Mouse (Mus musculus) ES-Bruce4 (cell line): ENCODE measurements at regions not wholly inside any gene's neighbourhood (a gene's known extent, or its start where the extent isn't known, plus 50 kb on each side); places are given as distances from the start of the nearest gene placed in this dataset.

Experiments
- H3K27ac ChIP-seq: 2 replicates; pipeline ENCODE4 v1.5.1; 2012; ENCODE audit warnings: low read length, inconsistent platforms; ENCODE audit not compliant: insufficient read depth
- H3K27me3 ChIP-seq: 2 replicates; pipeline ENCODE4 v1.6.1; 2012; ENCODE audit warnings: mild to moderate bottlenecking, low read length, inconsistent platforms; ENCODE audit not compliant: control insufficient read depth, poor library complexity, insufficient read depth, severe bottlenecking
- H3K36me3 ChIP-seq: 2 replicates; pipeline ENCODE4 v1.6.1; 2012; ENCODE audit warnings: inconsistent platforms, mild to moderate bottlenecking, low read length, moderate library complexity; ENCODE audit not compliant: control insufficient read depth, poor library complexity, insufficient read depth, severe bottlenecking
- H3K4me1 ChIP-seq: one replicate; pipeline ENCODE4 v1.8.1; 2011; ENCODE audit warnings: low read length; ENCODE audit not compliant: control insufficient read depth, insufficient read depth
- H3K4me3 ChIP-seq: 2 replicates; pipeline ENCODE4 v1.5.1; 2011; ENCODE audit warnings: low read depth, mild to moderate bottlenecking, low read length
- H3K9ac ChIP-seq: 2 replicates; pipeline ENCODE4 v1.6.1; 2012; ENCODE audit warnings: low read depth, mild to moderate bottlenecking, inconsistent platforms; ENCODE audit not compliant: poor library complexity, severe bottlenecking
- H3K9me3 ChIP-seq: replicated peaks from 2 replicates; pipeline ENCODE4 v1.6.1; 2012; ENCODE audit warnings: mild to moderate bottlenecking, low read length, inconsistent platforms; ENCODE audit not compliant: control insufficient read depth, poor library complexity, insufficient read depth, severe bottlenecking
- CTCF ChIP-seq: IDR thresholded peaks from one replicate; pipeline ENCODE4 v1.8.1; 2011; ENCODE audit warnings: low read depth, low read length
- EP300 ChIP-seq: IDR thresholded peaks from 2 replicates; pipeline ENCODE4 v1.6.1; 2011; ENCODE audit warnings: low read depth, low read length; ENCODE audit not compliant: insufficient read depth
- POLR2A ChIP-seq: IDR thresholded peaks from one replicate; pipeline ENCODE4 v1.8.1; 2011; ENCODE audit warnings: low read length; ENCODE audit not compliant: insufficient read depth

DNA sequence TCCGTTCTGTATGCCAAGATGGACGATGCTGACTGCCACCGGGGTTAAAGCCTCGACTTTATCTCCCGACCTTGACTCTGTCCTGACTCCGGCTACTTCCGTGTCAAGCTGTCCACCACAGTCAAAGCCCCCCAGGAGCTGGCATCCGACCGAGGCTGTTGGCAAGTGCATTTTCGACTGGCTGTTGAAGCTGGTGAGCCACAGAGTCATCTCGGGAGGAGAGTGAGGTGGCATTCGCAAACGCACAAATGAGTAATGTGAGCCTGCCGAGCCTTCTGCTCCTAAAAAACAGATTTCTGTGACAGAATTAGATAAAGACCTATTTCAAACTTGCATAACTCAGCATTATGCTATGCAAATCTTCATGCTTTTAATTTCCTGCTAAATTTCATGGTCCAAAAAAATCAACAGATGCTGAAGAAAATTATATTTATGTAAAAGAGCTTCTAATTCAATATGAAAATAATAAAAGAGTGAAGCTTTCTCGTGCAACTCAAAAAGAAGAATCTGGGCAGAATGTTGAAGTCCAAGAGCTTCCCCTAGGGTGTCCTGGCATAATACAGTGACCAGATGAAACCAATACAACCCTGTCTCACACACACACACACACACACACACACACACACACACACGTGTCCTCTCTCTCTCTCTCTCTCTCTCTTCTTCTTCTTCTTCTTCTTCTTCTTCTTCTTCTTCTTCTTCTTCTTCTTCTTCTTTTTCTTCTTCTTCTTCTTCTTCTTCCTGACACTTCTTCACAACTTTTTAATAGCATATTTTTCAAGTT is 171.2 kb upstream of the Atp2b1 start:
- no peaks in the 10 kb centered on the region for H3K36me3 ChIP-seq
- H3K4me1 ChIP-seq, result no peaks in the 10 kb centered on the region
- TF ChIP-seq EP300 (no peak), POLR2A (no peak), CTCF (no peak)
- no peak overlapping the region for H3K27ac ChIP-seq
- H3K9ac ChIP-seq, result no peak overlapping the region
- no peaks in the 10 kb centered on the region for H3K9me3 ChIP-seq
- 0 out of 2 replicates have a peak, but pooled peaks cover 1% of the 10 kb centered on the region for H3K27me3 ChIP-seq
- H3K4me3 ChIP-seq, result no peak overlapping the region

DNA sequence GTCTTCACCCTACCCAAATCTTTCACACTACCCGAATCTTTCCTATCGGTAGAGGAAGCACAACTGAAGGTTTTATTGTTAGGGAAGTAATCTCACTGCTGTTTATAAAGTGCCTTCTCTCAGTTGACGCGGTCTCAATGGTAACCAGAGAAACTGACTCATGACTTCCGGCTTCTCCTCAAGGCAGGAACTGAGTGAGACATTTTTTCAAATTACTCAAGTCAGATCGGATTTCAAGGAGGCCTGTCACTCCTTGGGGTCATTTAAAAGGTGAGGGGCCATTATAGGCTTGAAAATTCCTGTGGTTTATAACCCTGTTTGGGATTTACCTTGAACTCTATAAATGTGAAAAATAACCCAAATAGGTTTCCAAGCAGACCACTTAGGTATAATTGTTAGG is 170.0 kb upstream of the Atp2b1 start:
- Histone ChIP-seq H3K4me1 (no peaks in the 10 kb centered on the region), H3K4me3 (no peak overlapping the region), H3K27me3 (0 out of 2 replicates have a peak, but pooled peaks cover 1% of the 10 kb centered on the region), H3K9me3 (no peaks in the 10 kb centered on the region), H3K9ac (no peak overlapping the region), H3K36me3 (no peaks in the 10 kb centered on the region), H3K27ac (no peak overlapping the region)
- TF ChIP-seq POLR2A (no peak), CTCF (no peak), EP300 (no peak)

DNA sequence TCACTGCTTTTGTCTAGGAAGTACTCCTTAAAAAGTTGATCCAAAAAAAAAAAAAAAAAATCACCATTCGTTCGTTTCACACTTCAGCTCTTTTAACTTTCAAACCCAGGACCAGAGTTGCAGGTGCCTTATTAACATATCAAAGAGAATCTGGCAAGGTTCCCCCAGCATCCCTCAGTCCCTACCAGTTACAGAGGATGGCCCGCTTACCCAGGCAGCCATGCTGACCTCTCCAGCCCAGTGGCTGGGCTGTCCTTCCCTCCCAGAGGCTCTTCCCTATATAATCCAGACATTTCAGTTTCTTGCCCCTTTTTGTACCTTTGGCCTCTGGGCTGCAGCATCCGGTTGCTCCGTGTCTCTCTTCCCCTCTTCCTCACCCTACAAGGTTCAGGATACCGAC is 169.5 kb upstream of the Atp2b1 start:
- no peak overlapping the region for H3K27ac ChIP-seq
- H3K9ac ChIP-seq, result no peak overlapping the region
- no peak for TF ChIP-seq EP300
- TF ChIP-seq POLR2A, result no peak
- no peak for TF ChIP-seq CTCF
- H3K27me3 ChIP-seq, result 0 out of 2 replicates have a peak, but pooled peaks cover 1% of the 10 kb centered on the region
- no peak overlapping the region for H3K4me3 ChIP-seq
- no peaks in the 10 kb centered on the region for H3K36me3 ChIP-seq
- no peaks in the 10 kb centered on the region for H3K9me3 ChIP-seq
- no peaks in the 10 kb centered on the region for H3K4me1 ChIP-seq

DNA sequence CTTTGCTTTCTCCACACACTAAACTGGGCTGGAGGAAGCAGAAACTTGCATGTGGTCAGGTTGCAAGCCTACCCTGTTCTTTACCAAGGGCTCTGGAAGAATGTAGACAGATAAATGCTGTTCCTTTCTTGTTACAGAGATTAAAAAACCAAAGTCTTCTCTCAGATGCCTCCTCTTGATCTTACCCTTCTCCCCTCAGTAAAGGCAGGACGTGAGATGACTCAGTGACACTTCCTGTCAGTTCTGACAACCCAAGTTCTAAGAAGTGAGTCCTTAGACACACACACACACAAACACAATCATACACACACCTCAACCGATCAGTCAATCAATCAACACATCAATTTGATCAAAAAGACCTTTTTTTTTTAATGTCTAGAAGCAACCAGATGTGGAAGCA is 168.8 kb upstream of the Atp2b1 start:
- Histone ChIP-seq H3K9ac (no peak overlapping the region), H3K36me3 (no peaks in the 10 kb centered on the region), H3K9me3 (no peaks in the 10 kb centered on the region), H3K27ac (no peak overlapping the region), H3K4me1 (no peaks in the 10 kb centered on the region), H3K27me3 (0 out of 2 replicates have a peak, but pooled peaks cover 1% of the 10 kb centered on the region), H3K4me3 (no peak overlapping the region)
- TF ChIP-seq CTCF (no peak), POLR2A (no peak), EP300 (no peak)

DNA sequence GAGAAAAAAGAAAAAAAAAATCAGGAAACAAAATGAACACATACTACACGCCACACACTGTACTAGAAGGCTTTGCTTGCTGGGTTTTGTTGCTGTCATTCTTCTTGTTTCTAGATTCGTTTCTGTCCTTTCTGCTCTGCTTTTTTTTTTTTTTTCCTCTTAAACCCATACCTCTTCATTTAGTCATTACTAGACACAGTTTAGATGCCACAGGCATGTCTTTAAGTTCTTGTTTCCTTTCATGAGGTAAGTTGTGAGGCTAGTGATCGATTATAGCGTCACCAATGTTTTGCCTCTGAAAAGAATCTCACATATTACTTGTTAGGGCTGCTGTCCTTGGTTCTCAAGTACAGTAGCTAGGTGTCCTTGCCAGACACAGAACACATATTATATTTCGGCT is 168.3 kb upstream of the Atp2b1 start:
- TF ChIP-seq EP300, result no peak
- no peak for TF ChIP-seq POLR2A
- TF ChIP-seq CTCF, result no peak
- H3K9ac ChIP-seq, result no peak overlapping the region
- H3K27me3 ChIP-seq, result 0 out of 2 replicates have a peak, but pooled peaks cover 1% of the 10 kb centered on the region
- no peaks in the 10 kb centered on the region for H3K9me3 ChIP-seq
- no peak overlapping the region for H3K4me3 ChIP-seq
- no peaks in the 10 kb centered on the region for H3K36me3 ChIP-seq
- no peak overlapping the region for H3K27ac ChIP-seq
- H3K4me1 ChIP-seq, result no peaks in the 10 kb centered on the region

DNA sequence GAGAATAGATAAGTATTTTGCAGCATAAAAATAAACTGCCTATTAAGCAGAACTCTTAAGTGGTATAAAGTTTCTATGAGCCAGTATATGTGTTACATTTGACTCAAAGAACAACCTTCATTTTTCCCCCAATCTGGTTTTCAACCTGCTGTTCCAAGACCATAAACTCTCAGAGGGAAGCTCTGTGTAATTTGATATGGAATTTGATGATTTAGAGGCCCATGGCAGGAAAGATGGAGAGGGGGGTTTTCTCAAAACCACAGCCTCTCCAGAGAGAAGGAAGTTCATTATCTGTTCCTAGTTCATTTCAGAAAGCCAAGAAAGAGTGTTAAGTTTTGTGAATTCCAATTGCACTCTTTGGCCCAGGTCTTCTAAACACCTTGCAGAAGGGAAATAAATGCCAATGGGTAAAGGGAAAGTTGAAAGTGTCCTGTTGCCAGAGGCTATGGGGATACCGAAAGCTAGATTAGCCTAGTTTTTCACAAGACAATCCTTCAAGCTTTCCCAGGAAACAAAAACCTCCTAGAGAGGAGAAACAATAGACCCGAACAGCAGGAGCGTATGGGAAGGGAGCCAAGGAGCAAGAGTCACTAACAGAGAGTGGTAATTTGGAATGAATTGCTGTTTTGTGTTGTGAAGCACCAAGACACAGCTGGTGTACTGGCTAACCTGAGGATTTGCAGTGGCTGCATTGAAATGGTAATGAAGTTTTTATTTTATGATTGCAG is 165.2 kb upstream of the Atp2b1 start:
- Histone ChIP-seq H3K4me3 (no peak overlapping the region), H3K27me3 (peaks cover 2% of the 10 kb centered on the region; the same call in 1 of the 2 replicates), H3K36me3 (no peaks in the 10 kb centered on the region), H3K9ac (no peak overlapping the region), H3K9me3 (no peaks in the 10 kb centered on the region), H3K4me1 (no peaks in the 10 kb centered on the region), H3K27ac (no peak overlapping the region)
- TF ChIP-seq CTCF (no peak), POLR2A (no peak), EP300 (no peak)
